Mouse (Mus musculus): ENCODE measurements around the gene 1110017D15Rik. TPM values are rescaled to one million over a fixed set of nuclear protein-coding genes. Genes with fewer than 3 reads are reported as not detected.

The 1110017D15Rik gene
- polyA plus RNA-seq, 1 experiment from 2014 or later, result 1.2 TPM

- ATAC-seq (replicated peaks; ENCODE audit: extremely low read depth, insufficient read depth, low FRiP score), result no peak
- WGBS, result 52% methylated on average over 5 of the region's 5 CpGs
- H3K9me3 ChIP-seq (replicated peaks; ENCODE audit: control insufficient read depth, low read length), result no peaks in the 10 kb centered on the region
- H3K4me3 ChIP-seq (ENCODE audit: low read length), result no peak overlapping the region
- no peaks in the 10 kb centered on the region for H3K36me3 ChIP-seq (ENCODE audit: control insufficient read depth, insufficient read depth)
- H3K27ac ChIP-seq (ENCODE audit: low read length), result no peak overlapping the region
- 0 out of 2 replicates have a peak, but pooled peaks cover 2% of the 10 kb centered on the region for H3K4me1 ChIP-seq (ENCODE audit: control insufficient read depth, insufficient read depth, low read length)
- peaks cover 4% of the 10 kb centered on the region for H3K27me3 ChIP-seq (ENCODE audit: control insufficient read depth, insufficient read depth, low read length)
- H3K9ac ChIP-seq (ENCODE audit: low read length), result no peak overlapping the region
- H3K4me2 ChIP-seq (ENCODE audit: low read depth, low read length), result no peak overlapping the region
Measured at GRCm38 (mm10) chr4:41522788-41523187, 5.7 kb upstream of the 1110017D15Rik start.

GRCm38 (mm10) chr4:41522136-41522535 is 5.0 kb upstream of the 1110017D15Rik start:
- Histone ChIP-seq H3K9me3 (replicated peaks; ENCODE audit: control insufficient read depth, low read length) (no peaks in the 10 kb centered on the region), H3K9ac (ENCODE audit: low read length) (no peak overlapping the region), H3K4me3 (ENCODE audit: low read length) (no peak overlapping the region), H3K4me2 (ENCODE audit: low read depth, low read length) (no peak overlapping the region), H3K4me1 (ENCODE audit: control insufficient read depth, insufficient read depth, low read length) (no peaks in the 10 kb centered on the region), H3K36me3 (ENCODE audit: control insufficient read depth, insufficient read depth) (no peaks in the 10 kb centered on the region), H3K27me3 (ENCODE audit: control insufficient read depth, insufficient read depth, low read length) (peaks cover 4% of the 10 kb centered on the region), H3K27ac (ENCODE audit: low read length) (no peak overlapping the region)
- WGBS, result 77% methylated on average over 6 of the region's 6 CpGs
- ATAC-seq (replicated peaks; ENCODE audit: extremely low read depth, insufficient read depth, low FRiP score), result no peak

- no peaks in the 10 kb centered on the region for H3K9me3 ChIP-seq (replicated peaks; ENCODE audit: control insufficient read depth, low read length)
- H3K36me3 ChIP-seq (ENCODE audit: control insufficient read depth, insufficient read depth), result no peaks in the 10 kb centered on the region
- H3K4me1 ChIP-seq (ENCODE audit: control insufficient read depth, insufficient read depth, low read length), result no peaks in the 10 kb centered on the region
- H3K27ac ChIP-seq (ENCODE audit: low read length), result no peak overlapping the region
- no peak overlapping the region for H3K4me3 ChIP-seq (ENCODE audit: low read length)
- no peak for ATAC-seq (replicated peaks; ENCODE audit: extremely low read depth, insufficient read depth, low FRiP score)
- no peak overlapping the region for H3K4me2 ChIP-seq (ENCODE audit: low read depth, low read length)
- 41% methylated on average over 14 of the region's 14 CpGs for WGBS
- no peak overlapping the region for H3K9ac ChIP-seq (ENCODE audit: low read length)
- H3K27me3 ChIP-seq (ENCODE audit: control insufficient read depth, insufficient read depth, low read length), result peaks cover 4% of the 10 kb centered on the region
Measured at GRCm38 (mm10) chr4:41520641-41521040, 3.5 kb upstream of the 1110017D15Rik start.

GRCm38 (mm10) chr4:41519195-41519594 is 2.1 kb upstream of the 1110017D15Rik start:
- ATAC-seq (replicated peaks; ENCODE audit: extremely low read depth, insufficient read depth, low FRiP score), result no peak
- H3K9ac ChIP-seq (ENCODE audit: low read length), result no peak overlapping the region
- H3K27me3 ChIP-seq (ENCODE audit: control insufficient read depth, insufficient read depth, low read length), result peaks cover 4% of the 10 kb centered on the region
- H3K9me3 ChIP-seq (replicated peaks; ENCODE audit: control insufficient read depth, low read length), result no peaks in the 10 kb centered on the region
- H3K4me2 ChIP-seq (ENCODE audit: low read depth, low read length), result no peak overlapping the region
- H3K27ac ChIP-seq (ENCODE audit: low read length), result no peak overlapping the region
- no peak overlapping the region for H3K4me3 ChIP-seq (ENCODE audit: low read length)
- no peaks in the 10 kb centered on the region for H3K4me1 ChIP-seq (ENCODE audit: control insufficient read depth, insufficient read depth, low read length)
- no peaks in the 10 kb centered on the region for H3K36me3 ChIP-seq (ENCODE audit: control insufficient read depth, insufficient read depth)
- WGBS, result 93% methylated on average over 5 of the region's 5 CpGs

- Histone ChIP-seq H3K27ac (ENCODE audit: low read length) (no peak overlapping the region), H3K4me3 (ENCODE audit: low read length) (no peak overlapping the region), H3K27me3 (ENCODE audit: control insufficient read depth, insufficient read depth, low read length) (peaks cover 4% of the 10 kb centered on the region), H3K9me3 (replicated peaks; ENCODE audit: control insufficient read depth, low read length) (no peaks in the 10 kb centered on the region), H3K36me3 (ENCODE audit: control insufficient read depth, insufficient read depth) (no peaks in the 10 kb centered on the region), H3K4me2 (ENCODE audit: low read depth, low read length) (no peak overlapping the region), H3K4me1 (ENCODE audit: control insufficient read depth, insufficient read depth, low read length) (no peaks in the 10 kb centered on the region), H3K9ac (ENCODE audit: low read length) (no peak overlapping the region)
- ATAC-seq (replicated peaks; ENCODE audit: extremely low read depth, insufficient read depth, low FRiP score), result no peak
- whole genome bisulfite sequencing, result 70% methylated on average over 7 of the region's 7 CpGs
Measured at GRCm38 (mm10) chr4:41518349-41518748, 1.2 kb upstream of the 1110017D15Rik start.

- 18% methylated on average over 8 of the region's 8 CpGs for WGBS
- no peak for ATAC-seq (replicated peaks; ENCODE audit: extremely low read depth, insufficient read depth, low FRiP score)
- Histone ChIP-seq H3K9ac (ENCODE audit: low read length) (no peak overlapping the region), H3K4me2 (ENCODE audit: low read depth, low read length) (no peak overlapping the region), H3K27ac (ENCODE audit: low read length) (no peak overlapping the region), H3K4me3 (ENCODE audit: low read length) (no peak overlapping the region), H3K36me3 (ENCODE audit: control insufficient read depth, insufficient read depth) (no peaks in the 10 kb centered on the region), H3K4me1 (ENCODE audit: control insufficient read depth, insufficient read depth, low read length) (no peaks in the 10 kb centered on the region), H3K27me3 (ENCODE audit: control insufficient read depth, insufficient read depth, low read length) (peaks cover 9% of the 10 kb centered on the region), H3K9me3 (replicated peaks; ENCODE audit: control insufficient read depth, low read length) (no peaks in the 10 kb centered on the region)
Measured at GRCm38 (mm10) chr4:41513714-41514113, 3.4 kb downstream of the 1110017D15Rik start.

GRCm38 (mm10) chr4:41513309-41513708 is 3.8 kb downstream of the 1110017D15Rik start:
- Histone ChIP-seq H3K36me3 (ENCODE audit: control insufficient read depth, insufficient read depth) (no peaks in the 10 kb centered on the region), H3K9ac (ENCODE audit: low read length) (no peak overlapping the region), H3K9me3 (replicated peaks; ENCODE audit: control insufficient read depth, low read length) (no peaks in the 10 kb centered on the region), H3K4me1 (ENCODE audit: control insufficient read depth, insufficient read depth, low read length) (no peaks in the 10 kb centered on the region), H3K27ac (ENCODE audit: low read length) (no peak overlapping the region), H3K27me3 (ENCODE audit: control insufficient read depth, insufficient read depth, low read length) (peaks cover 13% of the 10 kb centered on the region), H3K4me2 (ENCODE audit: low read depth, low read length) (no peak overlapping the region), H3K4me3 (ENCODE audit: low read length) (no peak overlapping the region)
- ATAC-seq (replicated peaks; ENCODE audit: extremely low read depth, insufficient read depth, low FRiP score), result no peak
- 40% methylated on average over 4 of the region's 4 CpGs for WGBS

- no peak overlapping the region for H3K4me2 ChIP-seq (ENCODE audit: low read depth, low read length)
- no peaks in the 10 kb centered on the region for H3K36me3 ChIP-seq (ENCODE audit: control insufficient read depth, insufficient read depth)
- ATAC-seq (replicated peaks; ENCODE audit: extremely low read depth, insufficient read depth, low FRiP score), result no peak
- H3K9ac ChIP-seq (ENCODE audit: low read length), result no peak overlapping the region
- H3K4me1 ChIP-seq (ENCODE audit: control insufficient read depth, insufficient read depth, low read length), result peaks cover 4% of the 10 kb centered on the region; the same call in 1 of the 2 replicates
- no peak overlapping the region for H3K27ac ChIP-seq (ENCODE audit: low read length)
- 46% methylated on average over 7 of the region's 7 CpGs for WGBS
- no peaks in the 10 kb centered on the region for H3K9me3 ChIP-seq (replicated peaks; ENCODE audit: control insufficient read depth, low read length)
- peaks cover 16% of the 10 kb centered on the region for H3K27me3 ChIP-seq (ENCODE audit: control insufficient read depth, insufficient read depth, low read length)
- no peak overlapping the region for H3K4me3 ChIP-seq (ENCODE audit: low read length)
Measured at GRCm38 (mm10) chr4:41507998-41508397, 9.1 kb downstream of the 1110017D15Rik start.

- Histone ChIP-seq H3K36me3 (ENCODE audit: control insufficient read depth, insufficient read depth) (no peaks in the 10 kb centered on the region), H3K27me3 (ENCODE audit: control insufficient read depth, insufficient read depth, low read length) (peaks cover 16% of the 10 kb centered on the region), H3K4me1 (ENCODE audit: control insufficient read depth, insufficient read depth, low read length) (peaks cover 4% of the 10 kb centered on the region; the same call in 1 of the 2 replicates), H3K27ac (ENCODE audit: low read length) (no peak overlapping the region), H3K4me3 (ENCODE audit: low read length) (peak overlapping the region; percentile 57), H3K9ac (ENCODE audit: low read length) (peak overlapping the region; percentile 63), H3K4me2 (ENCODE audit: low read depth, low read length) (peak overlapping the region; percentile 89), H3K9me3 (replicated peaks; ENCODE audit: control insufficient read depth, low read length) (no peaks in the 10 kb centered on the region)
- WGBS, result 5% methylated on average over 22 of the region's 22 CpGs
- ATAC-seq (replicated peaks; ENCODE audit: extremely low read depth, insufficient read depth, low FRiP score), result no peak
Measured at GRCm38 (mm10) chr4:41507326-41507924, 9.7 kb downstream of the 1110017D15Rik start.
